Mouse (Mus musculus): ENCODE data around the gene Arhgef10l.
"Not testable (repeated sequence)": the region's sequence is repeated elsewhere in the genome, so short reads cannot be mapped to it uniquely, and the experiment has no call there.

Gene Arhgef10l

GRCm38 (mm10) chr4:140576628-140577027 is 89.2 kb downstream of the Arhgef10l start:
- DNase-seq (ENCODE audit: low spot score in 2 of 2) = no peak

- DNase-seq (ENCODE audit: low spot score in 2 of 2) = not testable (repeated sequence)
Measured at GRCm38 (mm10) chr4:140574863-140575262, 90.9 kb downstream of the Arhgef10l start.

- peak; percentile 22 for DNase-seq (ENCODE audit: low spot score in 2 of 2)
Measured at GRCm38 (mm10) chr4:140572376-140572775, 93.4 kb downstream of the Arhgef10l start.

GRCm38 (mm10) chr4:140569394-140569793 is 96.4 kb downstream of the Arhgef10l start:
- DNase-seq (ENCODE audit: low spot score in 2 of 2) = peak in 1 of 2 experiments; percentile 25

- DNase-seq (ENCODE audit: low spot score in 2 of 2) = no peak
Measured at GRCm38 (mm10) chr4:140567911-140568480, 97.8 kb downstream of the Arhgef10l start.

- DNase-seq (ENCODE audit: low spot score in 2 of 2) = peak; percentile 78 to 83
Measured at GRCm38 (mm10) chr4:140566785-140567184, 99.0 kb downstream of the Arhgef10l start.

- not testable (repeated sequence) for DNase-seq (ENCODE audit: low spot score in 2 of 2)
Measured at GRCm38 (mm10) chr4:140564459-140564858, 101.4 kb downstream of the Arhgef10l start.

GRCm38 (mm10) chr4:140562461-140563178 is 103.2 kb downstream of the Arhgef10l start:
- no peak for DNase-seq (ENCODE audit: low spot score in 2 of 2)

- no peak for DNase-seq (ENCODE audit: low spot score in 2 of 2)
Measured at GRCm38 (mm10) chr4:140561744-140562143, 104.1 kb downstream of the Arhgef10l start.

GRCm38 (mm10) chr4:140559862-140560261 is 106.0 kb downstream of the Arhgef10l start:
- DNase-seq (ENCODE audit: low spot score in 2 of 2) = no peak

- DNase-seq (ENCODE audit: low spot score in 2 of 2) = no peak
Measured at GRCm38 (mm10) chr4:140558193-140558592, 107.6 kb downstream of the Arhgef10l start.

GRCm38 (mm10) chr4:140556561-140556960 is 109.3 kb downstream of the Arhgef10l start:
- no peak for DNase-seq (ENCODE audit: low spot score in 2 of 2)

GRCm38 (mm10) chr4:140555273-140555672 is 110.5 kb downstream of the Arhgef10l start:
- DNase-seq (ENCODE audit: low spot score in 2 of 2) = peak; percentile 30 to 43

- no peak for DNase-seq (ENCODE audit: low spot score in 2 of 2)
Measured at GRCm38 (mm10) chr4:140554552-140554951, 111.3 kb downstream of the Arhgef10l start.

- no peak for DNase-seq (ENCODE audit: low spot score in 2 of 2)
Measured at GRCm38 (mm10) chr4:140551766-140552165, 114.0 kb downstream of the Arhgef10l start.

GRCm38 (mm10) chr4:140550670-140551069 is 115.1 kb downstream of the Arhgef10l start:
- DNase-seq (ENCODE audit: low spot score in 2 of 2) = no peak

GRCm38 (mm10) chr4:140549975-140550374 is 115.8 kb downstream of the Arhgef10l start:
- DNase-seq (ENCODE audit: low spot score in 2 of 2) = no peak

- DNase-seq (ENCODE audit: low spot score in 2 of 2) = peak; percentile 10 to 16
Measured at GRCm38 (mm10) chr4:140547488-140547887, 118.3 kb downstream of the Arhgef10l start.

GRCm38 (mm10) chr4:140539125-140539524 is 126.7 kb downstream of the Arhgef10l start:
- no peak for DNase-seq (ENCODE audit: low spot score in 2 of 2)

GRCm38 (mm10) chr4:140537561-140538021 is 128.2 kb downstream of the Arhgef10l start:
- DNase-seq (ENCODE audit: low spot score in 2 of 2) = no peak

GRCm38 (mm10) chr4:140535323-140535722 is 130.5 kb downstream of the Arhgef10l start:
- DNase-seq (ENCODE audit: low spot score in 2 of 2) = no peak

GRCm38 (mm10) chr4:140532270-140532669 is 133.5 kb downstream of the Arhgef10l start:
- no peak for DNase-seq (ENCODE audit: low spot score in 2 of 2)

- DNase-seq (ENCODE audit: low spot score in 2 of 2) = no peak
Measured at GRCm38 (mm10) chr4:140531024-140531423, 134.8 kb downstream of the Arhgef10l start.
